Mouse (Mus musculus) E14TG2a.4 (cell line): ENCODE measurements around the gene Hoxb3.

Source experiments
- H3K27me3 ChIP-seq: 2 replicates; pipeline ENCODE4 v1.6.1; 2014; ENCODE audit warnings: low read length, control low read depth; ENCODE audit not compliant: insufficient read depth
- H3K36me3 ChIP-seq: 2 replicates; pipeline ENCODE4 v1.6.1; 2014; ENCODE audit warnings: low read length, control low read depth; ENCODE audit not compliant: insufficient read depth
- H3K4me1 ChIP-seq: replicated peaks from 2 replicates; pipeline ENCODE4 v1.6.1; 2014; ENCODE audit warnings: low read depth, low read length, control low read depth
- H3K4me3 ChIP-seq: replicated peaks from 2 replicates; pipeline ENCODE4 v1.5.1; 2014; ENCODE audit warnings: mild to moderate bottlenecking, low read length
- H3K9me3 ChIP-seq: 2 replicates; pipeline ENCODE4 v1.6.1; 2014; ENCODE audit warnings: low read length, control low read depth
- CTCF ChIP-seq: conservative IDR thresholded peaks from 2 replicates; pipeline ENCODE4 v1.5.1; 2014; ENCODE audit warnings: low read length
- NANOG ChIP-seq: IDR thresholded peaks from 2 replicates; pipeline ENCODE4 v1.6.1; 2014; ENCODE audit warnings: borderline replicate concordance, low read length, mixed read lengths
- POU5F1 ChIP-seq: IDR thresholded peaks from 2 replicates; pipeline ENCODE4 v1.6.1; 2014; ENCODE audit warnings: low read length, borderline replicate concordance

The Hoxb3 gene

GRCm38 (mm10) chr11:96338957-96339855 is 16.1 kb downstream of the Hoxb3 start:
- peaks cover 17% of the 10 kb centered on the region for H3K4me1 ChIP-seq
- H3K36me3 ChIP-seq = no peaks in the 10 kb centered on the region
- 0 out of 2 replicates have a peak, but pooled peaks cover 3% of the 10 kb centered on the region for H3K9me3 ChIP-seq
- no peak overlapping the region for H3K4me3 ChIP-seq
- peaks cover 100% of the 10 kb centered on the region for H3K27me3 ChIP-seq
- no peak for TF ChIP-seq NANOG
- no peak for TF ChIP-seq CTCF
- no peak for TF ChIP-seq POU5F1

- H3K4me1 ChIP-seq = peaks cover 29% of the 10 kb centered on the region
- TF ChIP-seq NANOG = no peak
- TF ChIP-seq CTCF = no peak
- TF ChIP-seq POU5F1 = no peak
- no peaks in the 10 kb centered on the region for H3K36me3 ChIP-seq
- peaks cover 99% of the 10 kb centered on the region for H3K27me3 ChIP-seq
- H3K9me3 ChIP-seq = no peaks in the 10 kb centered on the region
- H3K4me3 ChIP-seq = no peak overlapping the region
Measured at GRCm38 (mm10) chr11:96340698-96341365, 17.7 kb downstream of the Hoxb3 start.

- TF ChIP-seq POU5F1 = no peak
- no peak for TF ChIP-seq NANOG
- TF ChIP-seq CTCF = no peak
- Histone ChIP-seq H3K4me3 (0 out of 2 replicates have a peak overlapping the region, but pooled peaks have one; percentile 8), H3K9me3 (no peaks in the 10 kb centered on the region), H3K27me3 (peaks cover 99% of the 10 kb centered on the region), H3K4me1 (peaks cover 39% of the 10 kb centered on the region), H3K36me3 (no peaks in the 10 kb centered on the region)
Measured at GRCm38 (mm10) chr11:96341701-96342575, 18.8 kb downstream of the Hoxb3 start.

GRCm38 (mm10) chr11:96342576-96342930 is 19.4 kb downstream of the Hoxb3 start:
- no peaks in the 10 kb centered on the region for H3K9me3 ChIP-seq
- no peaks in the 10 kb centered on the region for H3K36me3 ChIP-seq
- peaks cover 39% of the 10 kb centered on the region for H3K4me1 ChIP-seq
- TF ChIP-seq CTCF (no peak), POU5F1 (no peak), NANOG (no peak)
- H3K4me3 ChIP-seq = no peak overlapping the region
- H3K27me3 ChIP-seq = peaks cover 96% of the 10 kb centered on the region

- H3K36me3 ChIP-seq = no peaks in the 10 kb centered on the region
- H3K4me1 ChIP-seq = peaks cover 39% of the 10 kb centered on the region
- H3K4me3 ChIP-seq = no peak overlapping the region
- no peaks in the 10 kb centered on the region for H3K9me3 ChIP-seq
- TF ChIP-seq CTCF = no peak
- no peak for TF ChIP-seq POU5F1
- no peak for TF ChIP-seq NANOG
- peaks cover 95% of the 10 kb centered on the region for H3K27me3 ChIP-seq
Measured at GRCm38 (mm10) chr11:96343206-96343745, 20.1 kb downstream of the Hoxb3 start.

GRCm38 (mm10) chr11:96344061-96344877 is 21.1 kb downstream of the Hoxb3 start:
- Histone ChIP-seq H3K36me3 (no peaks in the 10 kb centered on the region), H3K4me1 (peaks cover 39% of the 10 kb centered on the region), H3K9me3 (no peaks in the 10 kb centered on the region), H3K27me3 (peaks cover 95% of the 10 kb centered on the region), H3K4me3 (peak overlapping the region; percentile 26; the same call in 1 of the 2 replicates)
- no peak for TF ChIP-seq CTCF
- TF ChIP-seq NANOG = no peak
- TF ChIP-seq POU5F1 = no peak

- Histone ChIP-seq H3K36me3 (no peaks in the 10 kb centered on the region), H3K27me3 (peaks cover 95% of the 10 kb centered on the region), H3K9me3 (no peaks in the 10 kb centered on the region), H3K4me1 (peaks cover 43% of the 10 kb centered on the region), H3K4me3 (no peak overlapping the region)
- TF ChIP-seq POU5F1 (no peak), CTCF (no peak), NANOG (no peak)
Measured at GRCm38 (mm10) chr11:96344878-96345159, 21.7 kb downstream of the Hoxb3 start.

- H3K27me3 ChIP-seq = peaks cover 95% of the 10 kb centered on the region
- TF ChIP-seq CTCF (no peak), NANOG (no peak), POU5F1 (no peak)
- H3K4me1 ChIP-seq = peaks cover 46% of the 10 kb centered on the region
- peak overlapping the region; percentile 66 for H3K4me3 ChIP-seq
- H3K36me3 ChIP-seq = no peaks in the 10 kb centered on the region
- no peaks in the 10 kb centered on the region for H3K9me3 ChIP-seq
Measured at GRCm38 (mm10) chr11:96345220-96345892, 22.2 kb downstream of the Hoxb3 start.
